Mouse (Mus musculus): ENCODE results near the gene Slc23a3.

- TF ChIP-seq POLR2A (IDR thresholded peaks at IDR 0.05; ENCODE audit: low read depth, low read length) (no peak), CTCF (conservative IDR thresholded peaks at IDR 0.05; ENCODE audit: insufficient read depth, insufficient read length, low read depth, low read length) (no peak)
Measured at GRCm38 (mm10) chr1:75160256-75160617, 26.5 kb upstream of the Slc23a3 start.

Data from kidney, adult 2 months (tissue).